Mouse (Mus musculus): ENCODE results near the gene Zmynd8.

GRCm38 (mm10) chr2:165926191-165926590 lies 27.4 kb upstream of the Zmynd8 start:
- no peak for TF ChIP-seq GATA1 (IDR thresholded peaks at IDR 0.05; ENCODE audit: borderline replicate concordance, low read length)
- no peak for TF ChIP-seq FLI1 (IDR thresholded peaks at IDR 0.05; ENCODE audit: low read length)
